Mouse (Mus musculus) CH12.LX (cell line): ENCODE results near the gene Gosr1. TPM values are rescaled to one million over a fixed set of nuclear protein-coding genes. Genes with fewer than 3 reads are reported as not detected.
"Not testable (repeated sequence)": the region's sequence is repeated elsewhere in the genome, so short reads cannot be mapped to it uniquely, and the experiment has no call there.

Source experiments
- DNase-seq: peaks from one replicate; pipeline ENCODE4 v3.0.0-alpha.2; 2013; ENCODE audit errors: extremely low read depth
- H3K27ac ChIP-seq: 2 replicates; pipeline ENCODE4 v1.5.1; 2012; ENCODE audit warnings: low read depth, mild to moderate bottlenecking, control low read depth, moderate library complexity; ENCODE audit not compliant: insufficient read depth
- H3K27me3 ChIP-seq: replicated peaks from 2 replicates; pipeline ENCODE3; 2012; ENCODE audit warnings: inconsistent platforms
- H3K36me3 ChIP-seq, 2 experiments: replicated peaks in 1 of 2; 2 replicates each; pipeline versions ENCODE3 to v1.6.1; 2012; ENCODE audit warnings: inconsistent platforms in 1 of 2, low read length in 1 of 2, mild to moderate bottlenecking in 1 of 2, mixed read lengths in 1 of 2, moderate library complexity in 1 of 2; ENCODE audit not compliant: control insufficient read depth in 1 of 2, insufficient read depth in 1 of 2
- H3K4me1 ChIP-seq, 2 experiments: 2 replicates each; pipeline ENCODE4 v1.6.1; 2012; ENCODE audit warnings: inconsistent platforms in 1 of 2, moderate library complexity in 1 of 2; ENCODE audit not compliant: insufficient read depth in 2 of 2, control insufficient read depth in 1 of 2
- H3K4me2 ChIP-seq: 2 replicates; pipeline ENCODE4 v1.6.1; 2012; ENCODE audit warnings: low read depth, mild to moderate bottlenecking, control low read depth; ENCODE audit not compliant: poor library complexity, insufficient read depth, severe bottlenecking
- H3K4me3 ChIP-seq, 3 experiments: fragments of 150-350 bp in 1 of 3; sonication (generic) in 1 of 3; replicated peaks in 1 of 3; 2 replicates each; pipeline versions ENCODE3 to v1.5.1; 2011 to 2012; ENCODE audit warnings: low read depth in 2 of 3, low read length in 2 of 3, mild to moderate bottlenecking in 2 of 3, moderate library complexity in 2 of 3, control low read depth in 1 of 3, improper control_type of control experiment in 1 of 3, inconsistent platforms in 1 of 3, mixed read lengths in 1 of 3; ENCODE audit not compliant: poor library complexity in 1 of 3
- H3K79me2 ChIP-seq: replicated peaks from 2 replicates; pipeline ENCODE4 v1.6.1; 2012; ENCODE audit warnings: mild to moderate bottlenecking, moderate library complexity; ENCODE audit not compliant: control insufficient read depth, poor library complexity, insufficient read depth, severe bottlenecking; ENCODE audit errors: extremely low read depth
- H3K9ac ChIP-seq: 2 replicates; pipeline ENCODE4 v1.6.1; 2012; ENCODE audit warnings: low read depth, mild to moderate bottlenecking, control low read depth, moderate library complexity; ENCODE audit not compliant: insufficient read depth
- H3K9me3 ChIP-seq: replicated peaks from 2 replicates; pipeline ENCODE3; 2012; ENCODE audit warnings: low read length, inconsistent platforms, mixed read lengths
- ETS1 ChIP-seq: conservative IDR thresholded peaks from 2 replicates; pipeline ENCODE4 v1.6.1; 2012; ENCODE audit warnings: low read depth, mild to moderate bottlenecking, inconsistent platforms, low read length, improper control_type of control experiment, moderate library complexity
- MEF2A ChIP-seq: IDR thresholded peaks from 2 replicates; pipeline ENCODE4 v1.6.1; 2014; ENCODE audit warnings: low read depth, mild to moderate bottlenecking, inconsistent platforms, low read length, improper control_type of control experiment, borderline replicate concordance
- MYC ChIP-seq: IDR thresholded peaks from 2 replicates; pipeline ENCODE4 v1.6.1; 2011; ENCODE audit warnings: low read depth, mild to moderate bottlenecking, improper control_type of control experiment, low read length
- NRF1 ChIP-seq: IDR thresholded peaks from 2 replicates; pipeline ENCODE4 v1.6.1; 2014; ENCODE audit warnings: low read depth, mild to moderate bottlenecking, inconsistent platforms, low read length, improper control_type of control experiment, moderate library complexity
- POLR2AphosphoS2 ChIP-seq: IDR thresholded peaks from 2 replicates; pipeline ENCODE4 v1.6.1; 2011; ENCODE audit warnings: low read depth, low read length, improper control_type of control experiment
- RCOR1 ChIP-seq: conservative IDR thresholded peaks from 2 replicates; pipeline ENCODE4 v1.6.1; 2012; ENCODE audit warnings: low read depth, mild to moderate bottlenecking, inconsistent platforms, low read length, improper control_type of control experiment
- UBTF ChIP-seq: IDR thresholded peaks from 2 replicates; pipeline ENCODE4 v1.6.1; 2012; ENCODE audit warnings: low read depth, mild to moderate bottlenecking, inconsistent platforms, low read length, improper control_type of control experiment, moderate library complexity
- USF1 ChIP-seq: IDR thresholded peaks from 2 replicates; pipeline ENCODE4 v1.6.1; 2014; ENCODE audit warnings: low read depth, mild to moderate bottlenecking, inconsistent platforms, low read length, improper control_type of control experiment
- USF2 ChIP-seq: conservative IDR thresholded peaks from 2 replicates; pipeline ENCODE4 v1.6.1; 2011; ENCODE audit warnings: low read depth, low read length, improper control_type of control experiment
- ZC3H11A ChIP-seq: IDR thresholded peaks from 2 replicates; pipeline ENCODE4 v1.6.1; 2012; ENCODE audit warnings: low read depth, mild to moderate bottlenecking, inconsistent platforms, low read length, improper control_type of control experiment
- ZMIZ1 ChIP-seq: IDR thresholded peaks from 2 replicates; pipeline ENCODE4 v1.6.1; 2012; ENCODE audit warnings: low read depth, mild to moderate bottlenecking, inconsistent platforms, low read length, improper control_type of control experiment
- ZNF384 ChIP-seq: IDR thresholded peaks from 2 replicates; pipeline ENCODE4 v1.6.1; 2012; ENCODE audit warnings: low read depth, low read length, improper control_type of control experiment, inconsistent platforms
- dilution Hi-C: fragments of 300-500 bp; cut with MboI; formaldehyde crosslinking; loops from 2 replicates; pipeline ENCODE4 v1.14.3; 2020; ENCODE audit warnings: low sequenced_read_pairs; ENCODE audit not compliant: extremely low pct_unique_long_range_greater_than_20kb, extremely low pct_ligation_motif_present
- in situ Hi-C: fragments of 300-500 bp; cut with MboI; formaldehyde crosslinking; loops from 3 replicates; pipeline ENCODE4 v1.14.3; 2019; ENCODE audit warnings: low sequenced_read_pairs, low pct_ligation_motif_present, low pct_unique_long_range_greater_than_20kb, mixed read lengths
- polyA plus RNA-seq: library from polyadenylated mRNA; unstranded; fragments of >175 nt; gene quantifications from 2 replicates; pipeline ENCODE4 v1.2.1, GENCODE M21; 2012; ENCODE audit warnings: low read depth; ENCODE audit not compliant: insufficient read length
- total RNA-seq, 2 experiments: library from RNA; depleted of rRNA; stranded (reverse); fragments of 300-350 nt in 1 of 2; fragments of >200 nt in 1 of 2; gene quantifications; 2 replicates each; pipeline ENCODE4 v1.2.3; 2012 to 2014

Gosr1 gene
- total and polyA plus RNA-seq, 3 experiments = 21.2 to 46.6 (median 40.2) TPM

DNA sequence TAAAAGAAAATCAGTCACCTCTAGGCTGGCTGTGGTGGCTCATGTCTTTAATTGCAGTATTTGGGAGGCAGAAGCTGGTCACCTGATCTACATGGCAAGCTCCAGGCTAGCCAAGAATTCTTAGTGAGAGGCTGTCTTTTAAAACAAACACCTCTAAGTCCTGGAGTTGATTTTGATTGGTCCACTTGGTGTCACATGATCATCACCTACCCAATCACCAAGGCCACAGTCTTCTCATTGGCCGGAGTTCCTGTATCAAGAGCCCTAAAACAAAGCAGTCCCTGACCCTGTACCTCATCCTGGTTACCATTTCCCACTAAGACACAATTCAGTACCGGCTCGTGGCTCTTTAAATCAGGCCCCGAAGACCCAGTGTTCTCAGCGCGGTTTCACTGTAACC, 67.6 kb downstream of the Gosr1 start:
- no peak overlapping the region for H3K9ac ChIP-seq
- H3K79me2 ChIP-seq = no peaks in the 10 kb centered on the region
- peaks cover 0 to 17% of the 10 kb centered on the region in 2 experiments; a peak in 2 of 4 replicates for H3K4me1 ChIP-seq
- in situ Hi-C loops (loop anchor here (10.0 kb wide), 1 partner anchor 199 kb away; no protein-coding TSS in a partner anchor), dilution Hi-C loops (no loop called here)
- DNase-seq = no peak
- no peak overlapping the region for H3K4me2 ChIP-seq
- H3K36me3 ChIP-seq = no peaks in the 10 kb centered on the region
- no peak overlapping the region for H3K4me3 ChIP-seq
- H3K27me3 ChIP-seq = peaks cover 21% of the 10 kb centered on the region
- TF ChIP-seq USF2 (peak; percentile 69), ZMIZ1 (no peak), USF1 (peak; percentile 63)
- peaks cover 2% of the 10 kb centered on the region for H3K9me3 ChIP-seq
- H3K27ac ChIP-seq = no peak overlapping the region

DNA sequence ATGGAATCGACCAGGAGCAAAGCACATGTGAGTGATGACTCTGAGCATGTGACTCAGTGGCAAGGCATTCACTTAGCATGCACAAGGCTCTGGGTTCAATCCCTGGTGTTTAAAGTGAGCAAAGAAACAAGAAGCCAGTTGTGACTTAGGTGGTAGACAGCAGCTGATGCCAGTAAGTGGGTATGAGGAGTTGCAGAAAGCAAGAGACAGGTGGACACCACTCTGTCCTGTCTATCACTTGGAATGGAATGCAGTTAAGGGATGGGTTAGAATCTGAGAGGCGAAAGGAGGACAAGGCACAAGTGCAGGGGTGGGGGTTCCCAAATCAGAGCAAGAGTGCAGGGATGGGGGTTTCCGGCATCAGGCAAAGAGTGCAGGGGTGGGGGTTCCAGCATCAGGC, 71.3 kb downstream of the Gosr1 start:
- H3K79me2 ChIP-seq = no peaks in the 10 kb centered on the region
- peaks cover 37% of the 10 kb centered on the region for H3K27me3 ChIP-seq
- dilution Hi-C loops (no loop called here), in situ Hi-C loops (loop anchor here (10.0 kb wide), 1 partner anchor 203 kb away; no protein-coding TSS in a partner anchor)
- no peak overlapping the region for H3K9ac ChIP-seq
- no peak overlapping the region for H3K27ac ChIP-seq
- no peak overlapping the region for H3K4me3 ChIP-seq
- H3K4me1 ChIP-seq = peaks cover 0 to 13% of the 10 kb centered on the region in 2 experiments; a peak in 2 of 4 replicates
- H3K4me2 ChIP-seq = no peak overlapping the region
- peaks cover 8% of the 10 kb centered on the region for H3K9me3 ChIP-seq
- no peaks in the 10 kb centered on the region for H3K36me3 ChIP-seq
- no peak for DNase-seq
- TF ChIP-seq POLR2AphosphoS2 = no peak
- no peak for TF ChIP-seq ETS1
- no peak for TF ChIP-seq RCOR1
- no peak for TF ChIP-seq ZC3H11A
- no peak for TF ChIP-seq MEF2A
- TF ChIP-seq UBTF = no peak
- no peak for TF ChIP-seq MYC

DNA sequence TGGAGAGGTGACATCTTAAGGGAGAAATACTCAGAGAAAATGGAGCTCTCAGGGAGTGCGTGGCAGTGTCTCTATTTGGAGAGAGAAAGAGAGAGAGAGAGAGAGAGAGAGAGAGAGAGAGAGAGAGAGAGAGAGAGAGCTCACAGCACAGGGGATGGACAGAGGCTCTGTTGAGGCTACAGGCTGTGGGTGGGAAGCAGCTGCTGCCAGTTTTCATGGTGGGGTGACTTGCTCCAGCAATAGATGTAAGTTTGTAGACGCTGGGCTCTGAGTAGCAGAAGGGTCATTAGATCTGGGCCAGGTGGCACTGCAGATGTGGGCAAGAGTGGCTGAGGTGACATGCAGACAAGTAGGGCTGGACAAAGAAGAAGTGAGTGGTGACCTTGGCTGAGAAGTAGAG, 77.8 kb downstream of the Gosr1 start:
- H3K4me1 ChIP-seq = peaks cover 0 to 2% of the 10 kb centered on the region in 2 experiments; a peak in 1 of 4 replicates
- peaks cover 62% of the 10 kb centered on the region for H3K27me3 ChIP-seq
- no peak for TF ChIP-seq ZNF384
- TF ChIP-seq NRF1 = no peak
- no peak for TF ChIP-seq USF1
- TF ChIP-seq, all 38 proteins: peak for 0
- Histone ChIP-seq H3K27ac (no peak overlapping the region), H3K79me2 (no peaks in the 10 kb centered on the region), H3K36me3 (no peaks in the 10 kb centered on the region), H3K9ac (no peak overlapping the region), H3K4me3 (no peak overlapping the region), H3K9me3 (peaks cover 5% of the 10 kb centered on the region), H3K4me2 (no peak overlapping the region)
- in situ Hi-C loops = no loop called here
- dilution Hi-C loops = no loop called here
- DNase-seq = no peak

DNA sequence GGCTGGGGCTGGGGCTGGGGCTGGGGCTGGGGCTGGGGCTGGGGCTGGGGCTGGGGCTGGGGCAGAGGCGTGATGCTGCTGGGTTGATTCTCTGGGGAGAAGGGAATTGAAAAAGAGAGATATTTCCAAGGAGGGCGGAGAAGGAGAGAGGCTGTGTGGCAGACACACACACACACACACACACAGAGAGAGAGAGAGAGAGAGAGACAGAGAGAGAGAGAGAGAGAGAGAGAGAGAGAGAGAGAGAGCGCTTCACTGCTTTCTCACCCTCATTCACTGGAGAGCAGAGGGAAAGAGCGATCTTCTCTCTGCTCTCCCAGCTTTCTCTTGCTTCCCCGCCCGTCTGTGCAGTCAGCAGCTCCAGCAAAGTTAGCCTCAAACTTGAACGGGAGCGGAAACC, 83.9 kb downstream of the Gosr1 start, which contains the start of gene Trarg1:
Gene Trarg1 (plus strand): TSS at position 301 of the 400 bp plus-strand sequence.
- DNase-seq, in situ Hi-C loops, H3K4me1 ChIP-seq, H3K4me2 ChIP-seq, dilution Hi-C loops, H3K27ac ChIP-seq, H3K4me3 ChIP-seq, H3K9me3 ChIP-seq, H3K79me2 ChIP-seq, H3K9ac ChIP-seq, H3K36me3 ChIP-seq: not testable (repeated sequence)
- peaks cover 37% of the 10 kb centered on the region for H3K27me3 ChIP-seq
